Mouse (Mus musculus) kidney, embryonic 14.5 days (tissue): Measurements from ENCODE around the gene Trib2. TPM values are rescaled to one million over a fixed set of nuclear protein-coding genes. Genes with fewer than 3 reads are reported as not detected.

ENCODE experiments used
- ATAC-seq: fragments of 200-750 bp; cut with Nextera tagmentation; 2 replicates; pipeline ENCODE4 v1.8.0; 2017; ENCODE audit warnings: moderate number of reproducible peaks, mild to moderate bottlenecking, moderate TSS enrichment, moderate library complexity; ENCODE audit not compliant: low FRiP score, low TSS enrichment
- H3K27ac ChIP-seq: fragments of 300-500 bp; sonication (generic); 2 replicates; pipeline ENCODE4 v1.5.1; 2014; ENCODE audit warnings: low read depth, mild to moderate bottlenecking, low read length, moderate library complexity, mixed read lengths
- H3K27me3 ChIP-seq: fragments of 300-500 bp; sonication (generic); 2 replicates; pipeline ENCODE4 v1.6.1; 2014; ENCODE audit warnings: mild to moderate bottlenecking, low read length; ENCODE audit not compliant: control insufficient read depth, insufficient read depth
- H3K36me3 ChIP-seq: fragments of 300-500 bp; sonication (generic); 2 replicates; pipeline ENCODE4 v1.6.1; 2014; ENCODE audit warnings: low read length, mixed read lengths; ENCODE audit not compliant: control insufficient read depth, insufficient read depth
- H3K4me1 ChIP-seq: fragments of 300-500 bp; sonication (generic); 2 replicates; pipeline ENCODE4 v1.6.1; 2014; ENCODE audit warnings: low read length, mixed read lengths; ENCODE audit not compliant: control insufficient read depth, insufficient read depth
- H3K4me2 ChIP-seq: fragments of 300-500 bp; sonication (generic); replicated peaks from 2 replicates; pipeline ENCODE4 v1.6.1; 2014; ENCODE audit warnings: low read depth, mild to moderate bottlenecking, low read length
- H3K4me3 ChIP-seq: fragments of 300-500 bp; sonication (generic); 2 replicates; pipeline ENCODE4 v1.5.1; 2014; ENCODE audit warnings: mild to moderate bottlenecking, low read length
- H3K9ac ChIP-seq: fragments of 300-500 bp; sonication (generic); 2 replicates; pipeline ENCODE4 v1.6.1; 2014; ENCODE audit warnings: low read depth, mild to moderate bottlenecking, low read length, moderate library complexity
- H3K9me3 ChIP-seq: fragments of 300-500 bp; sonication (generic); 2 replicates; pipeline ENCODE4 v1.6.1; 2016; ENCODE audit warnings: low read length; ENCODE audit not compliant: control insufficient read depth
- WGBS: fragments of 180-500 bp; shearing (Covaris S2); extraction: QIAGEN DNeasy Blood & Tissue Kit; methylation state at CpG from one replicate; pipeline ENCODE4 v1.1.7; 2014; 5-methylcytosine and 5-hydroxymethylcytosine counted together
- polyA plus RNA-seq: library from polyadenylated mRNA; unstranded; fragments of >200 nt; fragmentation: Nextera tagmentation; extraction: Ambion mirVana; gene quantifications from 2 replicates; pipeline ENCODE4 v1.2.1, GENCODE M21; 2014

The Trib2 gene
- polyA plus RNA-seq, 1 experiment from 2014 or later = 58.7 TPM

- Histone ChIP-seq H3K27me3 (no peaks in the 10 kb centered on the region), H3K27ac (no peak overlapping the region), H3K4me1 (no peaks in the 10 kb centered on the region), H3K4me3 (no peak overlapping the region), H3K9me3 (no peaks in the 10 kb centered on the region), H3K36me3 (no peaks in the 10 kb centered on the region), H3K9ac (no peak overlapping the region), H3K4me2 (no peak overlapping the region)
- no peak for ATAC-seq
- 87% methylated on average over 8 of the region's 8 CpGs for WGBS
Measured at GRCm38 (mm10) chr12:15761453-15762116, 55.1 kb downstream of the Trib2 start.

- Histone ChIP-seq H3K9me3 (no peaks in the 10 kb centered on the region), H3K36me3 (no peaks in the 10 kb centered on the region), H3K27me3 (no peaks in the 10 kb centered on the region), H3K27ac (no peak overlapping the region), H3K4me3 (no peak overlapping the region), H3K4me1 (no peaks in the 10 kb centered on the region), H3K9ac (no peak overlapping the region), H3K4me2 (no peak overlapping the region)
- WGBS = 76% methylated on average over 4 of the region's 4 CpGs
- ATAC-seq = no peak
Measured at GRCm38 (mm10) chr12:15760684-15761083, 56.0 kb downstream of the Trib2 start.

GRCm38 (mm10) chr12:15758866-15759265 is 57.9 kb downstream of the Trib2 start:
- H3K27ac ChIP-seq = no peak overlapping the region
- no peak overlapping the region for H3K9ac ChIP-seq
- ATAC-seq = no peak
- H3K9me3 ChIP-seq = no peaks in the 10 kb centered on the region
- H3K4me3 ChIP-seq = no peak overlapping the region
- 52% methylated on average over 2 of the region's 2 CpGs for WGBS
- H3K27me3 ChIP-seq = no peaks in the 10 kb centered on the region
- no peaks in the 10 kb centered on the region for H3K4me1 ChIP-seq
- H3K36me3 ChIP-seq = no peaks in the 10 kb centered on the region
- no peak overlapping the region for H3K4me2 ChIP-seq

- Histone ChIP-seq H3K27ac (no peak overlapping the region), H3K4me2 (no peak overlapping the region), H3K4me3 (no peak overlapping the region), H3K4me1 (no peaks in the 10 kb centered on the region), H3K9me3 (no peaks in the 10 kb centered on the region), H3K36me3 (no peaks in the 10 kb centered on the region), H3K27me3 (no peaks in the 10 kb centered on the region), H3K9ac (no peak overlapping the region)
- ATAC-seq = no peak
- WGBS = 86% methylated on average over 8 of the region's 8 CpGs
Measured at GRCm38 (mm10) chr12:15757351-15757750, 59.4 kb downstream of the Trib2 start.

GRCm38 (mm10) chr12:15755030-15755690 is 61.6 kb downstream of the Trib2 start:
- WGBS = 23% methylated on average over 2 of the region's 2 CpGs
- H3K27ac ChIP-seq = peak overlapping the region; percentile 56; the same call in 1 of the 2 replicates
- H3K27me3 ChIP-seq = no peaks in the 10 kb centered on the region
- H3K4me1 ChIP-seq = no peaks in the 10 kb centered on the region
- ATAC-seq = no peak
- no peak overlapping the region for H3K9ac ChIP-seq
- H3K9me3 ChIP-seq = no peaks in the 10 kb centered on the region
- H3K36me3 ChIP-seq = no peaks in the 10 kb centered on the region
- no peak overlapping the region for H3K4me3 ChIP-seq
- H3K4me2 ChIP-seq = no peak overlapping the region

- Histone ChIP-seq H3K4me3 (no peak overlapping the region), H3K4me2 (no peak overlapping the region), H3K4me1 (no peaks in the 10 kb centered on the region; the same call in 1 of the 2 replicates), H3K27me3 (no peaks in the 10 kb centered on the region), H3K9me3 (no peaks in the 10 kb centered on the region), H3K27ac (no peak overlapping the region; the same call in 1 of the 2 replicates), H3K36me3 (no peaks in the 10 kb centered on the region), H3K9ac (no peak overlapping the region)
- 49% methylated on average over 2 of the region's 2 CpGs for WGBS
- ATAC-seq = peak; percentile 76; the same call in 1 of the 2 replicates
Measured at GRCm38 (mm10) chr12:15754602-15755001, 62.1 kb downstream of the Trib2 start.

- Histone ChIP-seq H3K4me3 (no peak overlapping the region), H3K27ac (no peak overlapping the region), H3K9ac (no peak overlapping the region), H3K4me1 (no peaks in the 10 kb centered on the region; the same call in 1 of the 2 replicates), H3K4me2 (no peak overlapping the region), H3K36me3 (no peaks in the 10 kb centered on the region), H3K27me3 (no peaks in the 10 kb centered on the region), H3K9me3 (no peaks in the 10 kb centered on the region)
- 7% methylated on average over 4 of the region's 4 CpGs for WGBS
- ATAC-seq = peak; percentile 79
Measured at GRCm38 (mm10) chr12:15749646-15750195, 67.0 kb downstream of the Trib2 start.

GRCm38 (mm10) chr12:15745752-15746151 is 71.0 kb downstream of the Trib2 start:
- 51% methylated on average over 10 of the region's 10 CpGs for WGBS
- H3K4me1 ChIP-seq = no peaks in the 10 kb centered on the region; the same call in 1 of the 2 replicates
- H3K27me3 ChIP-seq = no peaks in the 10 kb centered on the region
- H3K4me3 ChIP-seq = no peak overlapping the region
- no peak overlapping the region for H3K27ac ChIP-seq
- no peak overlapping the region for H3K4me2 ChIP-seq
- no peak for ATAC-seq
- no peak overlapping the region for H3K9ac ChIP-seq
- H3K9me3 ChIP-seq = no peaks in the 10 kb centered on the region
- no peaks in the 10 kb centered on the region for H3K36me3 ChIP-seq
